Mouse (Mus musculus) layer of hippocampus, adult 11-12 months (tissue): Measurements from ENCODE around the gene Tbcb.
"Not testable (repeated sequence)": the region's sequence is repeated elsewhere in the genome, so short reads cannot be mapped to it uniquely, and the experiment has no call there.

Source experiments
- DNase-seq: peaks from one replicate; pipeline ENCODE4 v3.0.0; 2022; ENCODE audit warnings: low spot score

Gene Tbcb

DNA sequence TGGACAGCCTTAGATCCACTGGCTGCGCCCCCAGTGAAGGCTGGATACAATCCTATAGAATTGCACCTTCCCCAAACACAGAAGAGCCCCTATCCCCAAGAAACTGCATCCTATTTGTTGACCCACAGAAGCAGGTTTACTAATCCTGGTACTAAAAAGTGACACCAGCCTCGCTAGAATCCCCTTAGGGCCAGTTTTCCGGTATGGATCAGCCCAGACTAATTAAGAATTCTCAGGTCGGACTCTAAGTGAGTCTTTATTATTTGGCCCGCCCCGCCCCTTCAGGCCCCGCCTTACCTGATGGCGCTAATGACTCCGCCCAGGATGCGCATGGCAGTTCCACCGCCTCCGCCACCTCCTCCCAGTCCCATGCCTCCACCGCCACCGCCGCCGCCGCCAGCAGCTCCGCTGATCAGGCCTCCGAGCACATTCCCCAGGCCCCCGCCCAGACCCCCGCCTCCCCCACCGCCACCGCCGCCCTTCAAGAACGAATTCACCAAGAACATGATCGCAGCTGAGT lies 38.4 kb downstream of the Tbcb start:
- DNase-seq = peak; percentile 82

- no peak for DNase-seq
Observed at GRCm38 (mm10) chr7:30193013-30193412, 39.1 kb downstream of the Tbcb start.

- DNase-seq = no peak
Observed at GRCm38 (mm10) chr7:30192088-30192487, 40.0 kb downstream of the Tbcb start.

DNA sequence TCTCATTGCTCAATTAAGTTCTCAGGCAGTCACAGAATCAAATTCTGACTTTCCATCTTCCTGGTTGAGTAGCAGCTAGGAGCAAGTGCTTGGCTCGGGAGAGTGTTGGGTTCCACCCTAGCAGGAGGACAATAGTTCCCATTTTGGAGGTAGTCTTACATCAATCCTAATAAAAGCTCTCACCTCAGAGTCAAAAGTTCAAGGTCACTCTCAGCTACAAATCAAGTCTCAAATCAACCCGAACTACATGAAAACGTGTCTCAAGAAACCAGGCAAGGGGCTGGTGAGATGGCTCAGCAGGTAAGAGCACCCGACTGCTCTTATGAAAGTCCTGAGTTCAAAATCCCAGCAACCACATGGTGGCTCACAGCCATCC lies 43.0 kb downstream of the Tbcb start:
- no peak for DNase-seq

GRCm38 (mm10) chr7:30188344-30189115 lies 43.5 kb downstream of the Tbcb start:
- no peak for DNase-seq

GRCm38 (mm10) chr7:30184641-30185348 lies 47.3 kb downstream of the Tbcb start:
- DNase-seq = no peak

DNA sequence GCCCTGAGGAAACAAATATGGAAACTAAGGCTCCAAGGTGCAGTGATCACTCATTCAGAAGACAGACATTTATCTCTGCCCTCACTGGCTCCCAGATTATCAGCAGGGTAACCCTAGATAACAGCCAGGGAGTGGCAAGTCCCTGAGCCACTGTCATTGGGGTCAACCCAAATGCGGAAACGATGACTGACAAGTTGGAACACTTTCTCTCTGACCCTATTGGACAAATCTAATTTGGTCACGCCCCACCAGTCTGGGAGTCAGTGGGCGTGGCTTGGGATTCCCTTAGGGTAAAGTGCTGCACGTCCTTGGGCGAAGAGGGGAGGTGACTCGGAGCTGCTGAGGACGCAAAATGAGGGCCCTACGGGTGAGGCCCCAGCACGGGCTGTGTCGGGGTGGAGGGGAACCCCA lies 48.2 kb downstream of the Tbcb start, which contains the start of gene Cox7a1:
Gene Cox7a1, plus strand, starts transcription at position 266 of the 411 bp plus-strand sequence.
- DNase-seq = peak; percentile 72

DNA sequence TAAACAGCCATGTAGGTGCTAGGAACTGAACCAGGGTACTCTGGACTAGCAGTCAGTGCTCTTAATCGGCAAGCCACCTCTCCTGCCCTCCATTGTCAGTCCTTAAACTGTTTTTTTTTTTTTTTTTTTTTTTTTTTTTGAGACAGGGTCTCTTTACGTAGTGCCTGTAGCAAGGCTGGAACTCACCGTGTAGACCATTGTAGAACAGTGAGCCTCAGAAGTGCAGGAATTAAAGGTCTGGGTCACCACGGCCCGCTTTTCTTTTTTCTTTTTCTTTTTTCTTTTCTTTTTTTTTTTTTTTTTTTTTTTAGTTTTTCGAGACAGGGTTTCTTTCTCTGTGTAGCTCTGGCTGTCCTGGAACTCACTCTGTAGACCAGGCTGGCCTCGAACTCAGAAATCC lies 48.9 kb downstream of the Tbcb start:
- not testable (repeated sequence) for DNase-seq

DNA sequence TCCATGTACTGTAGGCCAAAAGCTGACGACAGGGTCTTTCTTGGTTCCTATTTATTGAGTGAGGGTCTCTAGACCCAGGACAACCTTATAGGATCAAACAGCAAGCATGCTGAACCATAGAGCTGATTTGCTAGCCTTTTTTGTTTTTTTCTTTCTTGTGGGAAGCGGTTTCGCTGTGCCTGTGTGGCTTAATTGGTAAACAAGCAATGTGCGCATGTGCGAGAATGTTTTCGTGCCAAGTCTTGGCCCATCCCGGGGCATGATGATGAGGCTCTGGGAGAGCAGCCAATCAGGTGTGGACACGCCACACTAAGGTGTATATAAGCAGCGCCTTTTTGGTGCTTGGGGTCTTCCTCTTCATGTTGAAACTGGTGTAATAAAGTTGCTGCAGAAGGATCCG lies 50.1 kb downstream of the Tbcb start:
- DNase-seq = not testable (repeated sequence)

DNA sequence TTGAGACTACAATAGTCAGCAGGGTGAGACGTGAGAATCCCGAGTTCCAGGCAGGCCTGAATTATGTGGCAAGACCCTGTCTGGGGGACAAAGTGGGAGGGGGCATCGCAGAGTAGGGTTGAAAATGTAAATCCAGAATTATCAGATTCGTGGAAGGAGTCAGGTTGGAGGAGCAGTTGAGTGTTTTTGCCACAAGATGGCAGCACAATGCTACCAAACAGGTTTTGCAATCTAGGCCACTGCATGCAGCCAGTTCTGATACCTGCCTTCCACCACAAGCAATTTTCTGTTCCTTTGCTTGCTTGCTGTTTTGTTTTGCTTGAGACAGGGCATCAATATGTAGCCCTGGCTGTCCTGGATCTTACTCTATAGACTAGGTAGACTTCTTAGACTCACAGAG lies 50.8 kb downstream of the Tbcb start:
- peak; percentile 81 for DNase-seq

- no peak for DNase-seq
Observed at GRCm38 (mm10) chr7:30178256-30178655, 53.8 kb downstream of the Tbcb start.

DNA sequence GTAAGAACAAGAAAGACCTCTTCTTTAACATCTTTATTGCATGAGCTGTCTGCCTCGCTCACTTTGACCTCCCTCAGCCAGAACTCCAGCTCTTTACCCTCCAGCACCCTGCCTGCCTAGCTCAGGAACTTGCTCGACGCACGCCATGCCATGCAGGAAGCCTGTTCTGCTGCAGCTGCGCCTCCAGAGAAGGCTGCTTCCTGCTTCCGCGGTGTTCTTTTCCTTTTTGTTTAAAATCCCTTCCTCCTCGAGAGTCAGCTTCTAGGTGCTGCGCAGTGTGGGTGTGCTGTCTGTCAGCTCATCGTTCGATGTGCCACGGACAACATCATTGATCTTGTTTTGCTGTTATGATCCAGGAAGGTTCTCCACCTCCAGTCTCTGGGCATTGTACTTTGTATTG lies 55.6 kb downstream of the Tbcb start:
- no peak for DNase-seq
